Mouse (Mus musculus) adrenal gland, adult 8-10 months (tissue): ENCODE results near the gene Mical2. TPM values are rescaled to one million over a fixed set of nuclear protein-coding genes. Genes with fewer than 3 reads are reported as not detected.

Source experiments
- total RNA-seq, 4 experiments: library from RNA; stranded (reverse); gene quantifications; 2 replicates each; pipeline ENCODE4 v1.2.4; 2022

Mical2 gene
- total RNA-seq, 4 experiments from 2014 or later: 7.7 to 16.3 (median 10.9) TPM

Other genes with a start within 250 kb of the Mical2 start
- gene Usp47, start 202.4 kb upstream of the Mical2 start, total RNA-seq: 10 to 100 TPM; 65.9 to 71.9 (median 67.5) TPM
- 10 to 100 TPM; 22.5 to 28.9 (median 24.0) TPM for gene Dkk3, start 66.8 kb upstream of the Mical2 start, total RNA-seq
- gene Parva, start 201.6 kb downstream of the Mical2 start, total RNA-seq: 100 to 1,000 TPM in 2 of 4 experiments, 10 to 100 TPM in 2; 84.9 to 116 (median 99.1) TPM